Mouse (Mus musculus): Measurements from ENCODE around the gene Gp1bb.

DNA sequence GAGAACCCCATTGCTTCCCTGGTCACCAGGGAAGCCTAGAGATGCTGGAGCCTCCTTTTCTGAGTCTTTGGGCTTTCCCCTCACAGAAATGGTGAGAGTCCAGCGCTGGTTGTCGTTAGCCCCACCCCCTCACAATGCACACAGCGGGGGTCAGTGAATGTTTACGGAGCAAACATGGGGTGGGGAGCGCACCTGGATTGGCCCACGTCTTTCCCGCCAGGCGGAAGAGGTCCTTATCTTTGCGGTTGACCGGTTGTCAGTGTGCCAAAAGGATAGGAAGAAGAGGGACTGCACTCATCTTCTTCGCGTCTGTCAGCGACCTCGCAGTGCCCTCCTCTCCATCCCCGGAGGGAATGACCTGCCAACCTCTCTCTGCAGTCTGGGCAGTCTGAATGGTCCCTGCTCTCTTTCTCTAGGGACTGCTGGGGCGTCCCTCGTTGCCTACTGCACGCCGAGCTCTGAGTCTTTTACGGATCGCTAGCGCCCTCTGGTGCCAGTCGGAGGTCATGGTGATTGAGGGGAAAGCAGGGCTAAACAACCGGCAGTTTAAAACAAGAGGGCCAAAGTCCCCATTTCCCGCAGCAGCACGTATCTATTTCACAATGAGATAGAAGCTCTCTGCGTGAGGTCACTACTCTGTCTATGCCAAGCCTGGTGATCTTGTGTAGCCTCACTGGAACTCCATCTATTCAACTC lies 4.7 kb downstream of the Gp1bb start:
- no peak for TF ChIP-seq GATA1 (IDR thresholded peaks at IDR 0.05; ENCODE audit: borderline replicate concordance, low read length)
- no peak for TF ChIP-seq FLI1 (IDR thresholded peaks at IDR 0.05; ENCODE audit: low read length)

All from megakaryocyte, embryonic 14.5 days (primary cell).